Mouse (Mus musculus) embryonic facial prominence, embryonic 14.5 days (tissue): ENCODE measurements around the gene Ccnb1. TPM values are rescaled to one million over a fixed set of nuclear protein-coding genes. Genes with fewer than 3 reads are reported as not detected.
A peak's percentile ranks its signal among the peaks of the same experiment; 100 is the strongest.
"Not testable (repeated sequence)": the region's sequence is repeated elsewhere in the genome, so short reads cannot be mapped to it uniquely, and the experiment has no call there.

Experiments
- ATAC-seq: fragments of 200-750 bp; cut with Nextera tagmentation; 2 replicates; pipeline ENCODE4 v1.8.0; 2017; ENCODE audit warnings: low read depth, moderate number of reproducible peaks, moderate TSS enrichment
- DNase-seq: peaks from one replicate; pipeline ENCODE4 v3.0.0-alpha.2; 2015; ENCODE audit warnings: low spot score
- H3K27ac ChIP-seq: fragments of 300-500 bp; sonication (generic); replicated peaks from 2 replicates; pipeline ENCODE4 v1.5.1; 2014; ENCODE audit warnings: low read depth, mild to moderate bottlenecking, low read length, moderate library complexity
- H3K27me3 ChIP-seq: fragments of 300-500 bp; sonication (generic); replicated peaks from 2 replicates; pipeline ENCODE4 v1.6.1; 2014; ENCODE audit warnings: low read length; ENCODE audit not compliant: control insufficient read depth, insufficient read depth
- H3K36me3 ChIP-seq: fragments of 300-500 bp; sonication (generic); 2 replicates; pipeline ENCODE4 v1.6.1; 2014; ENCODE audit warnings: low read length, mixed read lengths; ENCODE audit not compliant: control insufficient read depth, insufficient read depth
- H3K4me1 ChIP-seq: fragments of 300-500 bp; sonication (generic); 2 replicates; pipeline ENCODE4 v1.6.1; 2014; ENCODE audit warnings: antibody characterized with exemption, low read length; ENCODE audit not compliant: control insufficient read depth, insufficient read depth
- H3K4me2 ChIP-seq: fragments of 300-500 bp; sonication (generic); 2 replicates; pipeline ENCODE4 v1.6.1; 2014; ENCODE audit warnings: low read depth, mild to moderate bottlenecking, low read length, moderate library complexity, mixed read lengths
- H3K4me3 ChIP-seq: fragments of 300-500 bp; sonication (generic); 2 replicates; pipeline ENCODE4 v1.5.1; 2014; ENCODE audit warnings: low read depth, mild to moderate bottlenecking, low read length
- H3K9ac ChIP-seq: fragments of 300-500 bp; sonication (generic); 2 replicates; pipeline ENCODE4 v1.6.1; 2014; ENCODE audit warnings: low read depth, mild to moderate bottlenecking, low read length, moderate library complexity, mixed read lengths
- H3K9me3 ChIP-seq: fragments of 300-500 bp; sonication (generic); 2 replicates; pipeline ENCODE4 v1.6.1; 2016; ENCODE audit warnings: low read length; ENCODE audit not compliant: control insufficient read depth
- WGBS: fragments of 180-500 bp; shearing (Covaris S2); extraction: QIAGEN DNeasy Blood & Tissue Kit; methylation state at CpG from one replicate; pipeline ENCODE4 v1.1.7; 2014; 5-methylcytosine and 5-hydroxymethylcytosine counted together
- polyA plus RNA-seq: library from polyadenylated mRNA; unstranded; fragments of >200 nt; fragmentation: Nextera tagmentation; extraction: Ambion mirVana; gene quantifications from 2 replicates; pipeline ENCODE4 v1.2.1, GENCODE M21; 2014

The Ccnb1 gene
- polyA plus RNA-seq, 1 experiment from 2014 or later: 169 TPM

GRCm38 (mm10) chr13:100824306-100824705, 37.9 kb upstream of the Ccnb1 start:
- no peak for DNase-seq
- 78% methylated on average over 6 of the region's 6 CpGs for WGBS

GRCm38 (mm10) chr13:100823863-100824262, 37.5 kb upstream of the Ccnb1 start:
- H3K4me1 ChIP-seq: no peaks in the 10 kb centered on the region
- no peak overlapping the region for H3K9ac ChIP-seq
- no peak overlapping the region for H3K27ac ChIP-seq
- H3K4me3 ChIP-seq: no peak overlapping the region
- H3K4me2 ChIP-seq: no peak overlapping the region
- WGBS: 90% methylated on average over 3 of the region's 3 CpGs
- H3K9me3 ChIP-seq: no peaks in the 10 kb centered on the region
- no peak for ATAC-seq
- peaks cover 89% of the 10 kb centered on the region for H3K36me3 ChIP-seq
- no peaks in the 10 kb centered on the region for H3K27me3 ChIP-seq
- DNase-seq: no peak

More at GRCm38 (mm10) chr13:100824306-100824705, 37.9 kb upstream of the Ccnb1 start:
- no peak overlapping the region for H3K27ac ChIP-seq
- H3K4me1 ChIP-seq: no peaks in the 10 kb centered on the region
- no peaks in the 10 kb centered on the region for H3K27me3 ChIP-seq
- peaks cover 85% of the 10 kb centered on the region for H3K36me3 ChIP-seq
- no peak overlapping the region for H3K4me2 ChIP-seq
- no peaks in the 10 kb centered on the region for H3K9me3 ChIP-seq
- no peak overlapping the region for H3K9ac ChIP-seq
- ATAC-seq: no peak
- no peak overlapping the region for H3K4me3 ChIP-seq

- Histone ChIP-seq H3K4me1 (no peaks in the 10 kb centered on the region), H3K4me3 (no peak overlapping the region), H3K27ac (no peak overlapping the region), H3K4me2 (no peak overlapping the region), H3K36me3 (peaks cover 87% of the 10 kb centered on the region), H3K9me3 (no peaks in the 10 kb centered on the region), H3K27me3 (no peaks in the 10 kb centered on the region), H3K9ac (no peak overlapping the region)
- 94% methylated on average over 6 of the region's 6 CpGs for WGBS
- DNase-seq (no peak), ATAC-seq (no peak)
Measured at GRCm38 (mm10) chr13:100814451-100814850, 28.1 kb upstream of the Ccnb1 start.

DNA sequence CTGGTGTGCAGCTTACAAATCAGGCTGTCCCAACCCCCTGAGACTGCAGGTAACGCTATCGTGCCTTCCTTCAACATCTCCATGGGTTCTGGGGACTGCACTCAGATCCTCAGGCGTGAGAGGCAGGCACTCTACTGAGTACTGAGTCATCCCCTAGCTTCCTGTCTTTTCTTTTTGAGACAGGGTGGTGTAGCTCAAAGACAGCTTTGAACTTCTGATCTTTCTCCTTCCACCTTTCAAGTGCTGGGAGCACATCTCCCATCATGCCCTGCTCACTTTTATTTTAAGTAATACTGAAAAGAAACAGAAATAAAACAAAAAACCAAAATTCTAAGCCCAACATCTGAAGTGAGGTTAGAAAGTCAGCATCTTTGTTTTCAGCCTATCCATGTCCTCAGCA, 19.4 kb upstream of the Ccnb1 start:
- Histone ChIP-seq H3K36me3 (peaks cover 81% of the 10 kb centered on the region), H3K4me1 (no peaks in the 10 kb centered on the region), H3K4me3 (no peak overlapping the region), H3K9me3 (no peaks in the 10 kb centered on the region), H3K27ac (no peak overlapping the region), H3K9ac (no peak overlapping the region), H3K27me3 (no peaks in the 10 kb centered on the region), H3K4me2 (no peak overlapping the region)
- WGBS: 97% methylated on average over 3 of the region's 3 CpGs
- DNase-seq: no peak
- ATAC-seq: no peak

- Histone ChIP-seq H3K36me3 (peaks cover 23% of the 10 kb centered on the region), H3K9me3 (no peaks in the 10 kb centered on the region; the same call in 1 of the 2 replicates), H3K4me2 (no peak overlapping the region), H3K4me3 (no peak overlapping the region), H3K27ac (no peak overlapping the region), H3K27me3 (no peaks in the 10 kb centered on the region), H3K4me1 (no peaks in the 10 kb centered on the region), H3K9ac (no peak overlapping the region)
- no peak for ATAC-seq
- DNase-seq: no peak
- WGBS: 86% methylated on average over 6 of the region's 6 CpGs
Measured at GRCm38 (mm10) chr13:100797171-100797570, 10.8 kb upstream of the Ccnb1 start.

DNA sequence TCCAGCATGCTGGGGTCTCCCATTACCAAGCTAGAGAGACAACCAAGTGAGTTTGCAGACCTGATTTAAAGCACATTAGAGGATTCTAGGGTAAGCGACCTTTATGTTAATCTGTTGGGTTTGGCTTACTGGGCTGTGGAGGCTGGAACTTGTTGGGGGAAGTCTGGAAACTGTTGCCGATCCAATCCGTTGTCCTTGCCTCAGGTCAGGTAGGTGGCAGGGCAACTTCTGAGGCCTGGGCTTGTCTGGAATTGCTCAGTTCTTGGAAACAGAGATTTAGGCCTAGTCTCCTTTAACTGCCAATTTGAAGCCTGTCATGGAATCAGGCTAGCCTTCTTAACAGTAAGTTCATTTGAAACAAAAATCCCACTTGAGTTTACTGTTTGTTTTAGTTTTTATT, 2.7 kb upstream of the Ccnb1 start:
- H3K4me3 ChIP-seq: no peak overlapping the region
- H3K27ac ChIP-seq: no peak overlapping the region
- DNase-seq (no peak), ATAC-seq (no peak)
- H3K27me3 ChIP-seq: no peaks in the 10 kb centered on the region
- H3K9me3 ChIP-seq: no peaks in the 10 kb centered on the region; the same call in 1 of the 2 replicates
- H3K9ac ChIP-seq: no peak overlapping the region
- H3K4me1 ChIP-seq: peaks cover 12% of the 10 kb centered on the region; the same call in 1 of the 2 replicates
- WGBS: 71% methylated on average over 3 of the region's 3 CpGs
- no peaks in the 10 kb centered on the region for H3K36me3 ChIP-seq
- H3K4me2 ChIP-seq: no peak overlapping the region

- H3K4me3 ChIP-seq, H3K27ac ChIP-seq, H3K4me2 ChIP-seq, H3K9ac ChIP-seq, H3K9me3 ChIP-seq, DNase-seq, H3K36me3 ChIP-seq, ATAC-seq, H3K27me3 ChIP-seq: not testable (repeated sequence)
- WGBS: 93% methylated on average over 12 of the region's 14 CpGs
- H3K4me1 ChIP-seq: peaks cover 12% of the 10 kb centered on the region; the same call in 1 of the 2 replicates
Measured at GRCm38 (mm10) chr13:100788057-100788456, 1.7 kb upstream of the Ccnb1 start.

GRCm38 (mm10) chr13:100787316-100788010, 1.1 kb upstream of the Ccnb1 start:
- WGBS: 76% methylated on average over 6 of the region's 6 CpGs
- peaks cover 12% of the 10 kb centered on the region; the same call in 1 of the 2 replicates for H3K4me1 ChIP-seq

More at GRCm38 (mm10) chr13:100787316-100788010, 1.1 kb upstream of the Ccnb1 start:
- ATAC-seq (no peak), DNase-seq (peak; percentile 10)
- Histone ChIP-seq H3K4me3 (no peak overlapping the region), H3K9me3 (no peaks in the 10 kb centered on the region; the same call in 1 of the 2 replicates), H3K27ac (no peak overlapping the region), H3K27me3 (no peaks in the 10 kb centered on the region), H3K36me3 (peaks cover 15% of the 10 kb centered on the region; the same call in 1 of the 2 replicates), H3K4me2 (no peak overlapping the region), H3K9ac (no peak overlapping the region)
